Mouse (Mus musculus) heart, adult 2 months (tissue): ENCODE measurements at regions not wholly inside any gene's neighbourhood (a gene's known extent, or its start where the extent isn't known, plus 50 kb on each side); places are given as distances from the start of the nearest gene placed in this dataset.

Experiments used
- CTCF ChIP-seq: fragments of 200-600 bp; IDR thresholded peaks from 2 replicates; pipeline ENCODE4 v1.8.1; 2022; ENCODE audit warnings: antibody characterized with exemption, mild to moderate bottlenecking, moderate library complexity
- POLR2A ChIP-seq: fragments of 200-500 bp; IDR thresholded peaks from 2 replicates; pipeline ENCODE4 v1.6.1; 2011; ENCODE audit warnings: mild to moderate bottlenecking, low read depth, low read length, control low read depth; ENCODE audit not compliant: insufficient read depth

DNA sequence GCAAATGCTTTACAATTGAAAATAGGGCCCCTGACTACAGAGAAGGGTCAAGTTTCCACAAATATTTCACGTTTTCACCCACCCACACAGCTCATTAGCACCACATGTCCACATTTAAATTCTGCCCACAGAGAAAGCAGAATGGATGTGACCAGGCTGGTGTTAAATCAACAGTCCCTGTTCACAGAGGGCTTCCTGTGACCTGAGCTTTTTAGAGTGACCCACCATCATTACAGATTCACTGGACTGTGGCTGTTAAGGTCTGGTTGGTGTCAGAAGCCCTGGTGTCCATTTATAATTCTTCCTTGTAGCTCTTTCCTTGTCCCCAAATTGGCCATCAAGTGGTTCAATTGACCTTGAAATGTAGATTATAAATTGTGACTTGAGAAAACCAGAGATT lies 553.2 kb upstream of the Auts2 start:
- TF ChIP-seq CTCF (no peak), POLR2A (no peak)
